ENCODE assay signal across 9 mouse cellular contexts in genomic region chr10:127286730-127287129, GRCm38 (mm10). TPM values are rescaled to one million over a fixed set of nuclear protein-coding genes. Genes with fewer than 3 reads are reported as not detected.
DNase-seq lines count a peak whose midpoint lies in the region; ATAC-seq lines count a peak whose summit lies in the region.
"Had no signal": no experiment of that assay in that cellular context is flagged by ENCODE, and none has a peak within 500 bp of the region (broad histone marks: within the 10 kb centered on the region; RNA-seq: fewer than 3 reads in every experiment).

No protein-coding gene starts in this region.

- no peaks in the 10 kb centered on the region for H3K9me3 ChIP-seq in erythroblast, embryonic 14.5 days (ENCODE audit: control insufficient read depth, low read length)
- no peaks in the 10 kb centered on the region for H3K9me3 ChIP-seq in forebrain, embryonic 16.5 days (ENCODE audit: control insufficient read depth, low read length)
- H3K9me3 ChIP-seq in liver, embryonic 15.5 days (replicated peaks), result no peaks in the 10 kb centered on the region

- no peaks in the 10 kb centered on the region for H3K27me3 ChIP-seq in erythroblast, embryonic 14.5 days (ENCODE audit: control insufficient read depth)
- H3K27me3 ChIP-seq in forebrain, embryonic 16.5 days (replicated peaks; ENCODE audit: control insufficient read depth, insufficient read depth, low read length), result no peaks in the 10 kb centered on the region
- H3K27me3 ChIP-seq in liver, embryonic 15.5 days, result no peaks in the 10 kb centered on the region
- H3K27me3 ChIP-seq: CH12.LX had no signal

- WGBS in forebrain, embryonic 16.5 days, result 57% methylated on average over 7 of the region's 7 CpGs
- 60% methylated on average over 7 of the region's 7 CpGs for WGBS in liver, embryonic 15.5 days (ENCODE audit: insufficient replicate concordance)

- H3K4me3 ChIP-seq in erythroblast, embryonic 14.5 days (replicated peaks), result peak overlapping the region; percentile 82
- no peak overlapping the region; the same call in 1 of the 2 replicates for H3K4me3 ChIP-seq in forebrain, embryonic 16.5 days (replicated peaks; ENCODE audit: low read length)
- peak overlapping the region; percentile 83; the same call in 1 of the 2 replicates for H3K4me3 ChIP-seq in liver, embryonic 15.5 days (replicated peaks)

- H3K9ac ChIP-seq in forebrain, embryonic 16.5 days (replicated peaks; ENCODE audit: low read depth, low read length), result peak overlapping the region; percentile 13
- no peak overlapping the region; the same call in 1 of the 2 replicates for H3K9ac ChIP-seq in liver, embryonic 15.5 days

- ATAC-seq in erythroblast, adult 5-6 weeks (replicated peaks; ENCODE audit: low FRiP score, poor library complexity, severe bottlenecking), result no peak
- no peak for ATAC-seq in forebrain, embryonic 16.5 days
- no peak for ATAC-seq in liver, embryonic 15.5 days (ENCODE audit: insufficient read depth)
- no peak for ATAC-seq in granulocyte monocyte progenitor cell, adult 5-6 weeks (replicated peaks; ENCODE audit: poor library complexity, severe bottlenecking)

- DNase-seq in ES-CJ7 (ENCODE audit: low read depth, low spot score), result peak; percentile 53
- no peak for DNase-seq in gastrocnemius, adult 18-20 months (ENCODE audit: low spot score)
- no peak for DNase-seq in urinary bladder, postnatal 36 days (ENCODE audit: low spot score in 2 of 2)

- peak overlapping the region; percentile 72 for H3K4me2 ChIP-seq in forebrain, embryonic 16.5 days (ENCODE audit: low read length)
- peak overlapping the region; percentile 84 for H3K4me2 ChIP-seq in liver, embryonic 15.5 days

- peaks cover 57% of the 10 kb centered on the region for H3K4me1 ChIP-seq in erythroblast, embryonic 14.5 days (ENCODE audit: control insufficient read depth)
- peaks cover 42% of the 10 kb centered on the region for H3K4me1 ChIP-seq in forebrain, embryonic 16.5 days (replicated peaks; ENCODE audit: control insufficient read depth, insufficient read depth, low read length)
- H3K4me1 ChIP-seq in liver, embryonic 15.5 days (replicated peaks), result peaks cover 51% of the 10 kb centered on the region

- H3K27ac ChIP-seq in forebrain, embryonic 16.5 days (ENCODE audit: low read length), result no peak overlapping the region; the same call in 1 of the 2 replicates
- peak overlapping the region; percentile 98 for H3K27ac ChIP-seq in liver, embryonic 15.5 days (replicated peaks)

- H3K36me3 ChIP-seq in erythroblast, embryonic 14.5 days (ENCODE audit: control insufficient read depth), result peaks cover 65% of the 10 kb centered on the region
- peaks cover 21% of the 10 kb centered on the region for H3K36me3 ChIP-seq in forebrain, embryonic 16.5 days (ENCODE audit: control insufficient read depth, insufficient read depth)
- peaks cover 57% of the 10 kb centered on the region for H3K36me3 ChIP-seq in liver, embryonic 15.5 days (replicated peaks)

RNA-seq across cellular contexts. Expression of gene Mbd6, which starts 2.1 kb away (rescaled TPM):
- polyA plus RNA-seq in erythroblast, embryonic 14.5 days (2012), result 33.5 and 35.5 TPM in 2 replicates
- 22.4 and 33.0 TPM in 2 replicates for total RNA-seq in erythroblast, adult 5-6 weeks (2015; ENCODE audit: low replicate concordance)
- total RNA-seq in erythroblast, adult 5-6 weeks (2017; ENCODE audit: low replicate concordance), result 6.1 and 7.1 TPM in 2 replicates
- 10.2 and 15.3 TPM in 2 replicates for polyA plus RNA-seq in forebrain, embryonic 16.5 days (2015; fragmentation: Nextera tagmentation; extraction: Ambion mirVana)
- 7.9 and 8.0 TPM in 2 replicates for polyA plus RNA-seq in liver, embryonic 15.5 days (2015; fragmentation: Nextera tagmentation; extraction: Ambion mirVana)
- total RNA-seq in gastrocnemius, adult 18-20 months (2021), result 10 to 100 TPM; 14.6 to 15.7 TPM
- 53.3 and 72.1 TPM in 2 replicates for total RNA-seq in granulocyte monocyte progenitor cell, adult 5-6 weeks (2014; fragmentation: Nextera tagmentation)
- 4.1 TPM in 2 replicates for total RNA-seq in granulocyte monocyte progenitor cell, adult 5-6 weeks (2017)

RNA-seq across cellular contexts. Expression of gene Dctn2, which starts 20.6 kb away (rescaled TPM):
- 15.3 and 16.5 TPM in 2 replicates for polyA plus RNA-seq in erythroblast, embryonic 14.5 days (2012)
- 32.5 and 59.1 TPM in 2 replicates for total RNA-seq in erythroblast, adult 5-6 weeks (2015; ENCODE audit: low replicate concordance)
- 73.0 and 77.9 TPM in 2 replicates for total RNA-seq in erythroblast, adult 5-6 weeks (2017; ENCODE audit: low replicate concordance)
- polyA plus RNA-seq in forebrain, embryonic 16.5 days (2015; fragmentation: Nextera tagmentation; extraction: Ambion mirVana), result 319 and 342 TPM in 2 replicates
- polyA plus RNA-seq in liver, embryonic 15.5 days (2015; fragmentation: Nextera tagmentation; extraction: Ambion mirVana), result 69.5 and 75.7 TPM in 2 replicates
- 10 to 100 TPM; 96.1 to 97.2 TPM for total RNA-seq in gastrocnemius, adult 18-20 months (2021)
- total RNA-seq in granulocyte monocyte progenitor cell, adult 5-6 weeks (2014; fragmentation: Nextera tagmentation), result 62.3 and 72.1 TPM in 2 replicates
- total RNA-seq in granulocyte monocyte progenitor cell, adult 5-6 weeks (2017), result 80.4 and 83.9 TPM in 2 replicates

RNA-seq across cellular contexts. Expression of gene Kif5a, which starts 23.6 kb away (rescaled TPM):
- polyA plus RNA-seq in erythroblast, embryonic 14.5 days (2012), result 0.01 and 0.03 TPM in 2 replicates
- total RNA-seq in erythroblast, adult 5-6 weeks (2015; ENCODE audit: low replicate concordance), result 0.42 TPM in 1 of 2 replicates, not detected in the other
- total RNA-seq in erythroblast, adult 5-6 weeks (2017; ENCODE audit: low replicate concordance), result under 0.01 TPM in 1 of 2 replicates, not detected in the other
- polyA plus RNA-seq in forebrain, embryonic 16.5 days (2015; fragmentation: Nextera tagmentation; extraction: Ambion mirVana), result 98.9 and 106 TPM in 2 replicates
- polyA plus RNA-seq in liver, embryonic 15.5 days (2015; fragmentation: Nextera tagmentation; extraction: Ambion mirVana), result 0.06 and 0.21 TPM in 2 replicates
- total RNA-seq in gastrocnemius, adult 18-20 months (2021), result under 1 TPM; 0.21 to 0.37 TPM
- 1.4 TPM in 1 of 2 replicates, not detected in the other for total RNA-seq in granulocyte monocyte progenitor cell, adult 5-6 weeks (2014; fragmentation: Nextera tagmentation)
- 0.30 and 0.31 TPM in 2 replicates for total RNA-seq in granulocyte monocyte progenitor cell, adult 5-6 weeks (2017)

RNA-seq across cellular contexts. Expression of gene Mars, which starts 24.9 kb away (rescaled TPM):
- polyA plus RNA-seq in erythroblast, embryonic 14.5 days (2012), result 12.0 and 17.1 TPM in 2 replicates
- total RNA-seq in erythroblast, adult 5-6 weeks (2015; ENCODE audit: low replicate concordance), result 35.1 and 38.8 TPM in 2 replicates
- total RNA-seq in erythroblast, adult 5-6 weeks (2017; ENCODE audit: low replicate concordance), result 43.5 and 45.6 TPM in 2 replicates
- polyA plus RNA-seq in forebrain, embryonic 16.5 days (2015; fragmentation: Nextera tagmentation; extraction: Ambion mirVana), result 127 and 135 TPM in 2 replicates
- 109 and 112 TPM in 2 replicates for polyA plus RNA-seq in liver, embryonic 15.5 days (2015; fragmentation: Nextera tagmentation; extraction: Ambion mirVana)
- total RNA-seq in gastrocnemius, adult 18-20 months (2021), result 10 to 100 TPM; 67.5 to 68.8 TPM
- 63.0 and 105 TPM in 2 replicates for total RNA-seq in granulocyte monocyte progenitor cell, adult 5-6 weeks (2014; fragmentation: Nextera tagmentation)
- total RNA-seq in granulocyte monocyte progenitor cell, adult 5-6 weeks (2017), result 193 and 221 TPM in 2 replicates

RNA-seq across cellular contexts. Expression of gene Arhgap9, which starts 35.0 kb away (rescaled TPM):
- 0.06 and 0.16 TPM in 2 replicates for polyA plus RNA-seq in erythroblast, embryonic 14.5 days (2012)
- 19.9 and 21.1 TPM in 2 replicates for total RNA-seq in erythroblast, adult 5-6 weeks (2015; ENCODE audit: low replicate concordance)
- 14.6 and 18.7 TPM in 2 replicates for total RNA-seq in erythroblast, adult 5-6 weeks (2017; ENCODE audit: low replicate concordance)
- 0.49 and 1.2 TPM in 2 replicates for polyA plus RNA-seq in forebrain, embryonic 16.5 days (2015; fragmentation: Nextera tagmentation; extraction: Ambion mirVana)
- polyA plus RNA-seq in liver, embryonic 15.5 days (2015; fragmentation: Nextera tagmentation; extraction: Ambion mirVana), result 14.1 and 14.9 TPM in 2 replicates
- under 1 TPM; 0.46 to 0.83 TPM for total RNA-seq in gastrocnemius, adult 18-20 months (2021)
- 46.0 and 53.1 TPM in 2 replicates for total RNA-seq in granulocyte monocyte progenitor cell, adult 5-6 weeks (2014; fragmentation: Nextera tagmentation)
- total RNA-seq in granulocyte monocyte progenitor cell, adult 5-6 weeks (2017), result 34.7 and 51.8 TPM in 2 replicates
